Mouse (Mus musculus): ENCODE data around the gene Neurod6. TPM values are rescaled to one million over a fixed set of nuclear protein-coding genes. Genes with fewer than 3 reads are reported as not detected.
A peak's percentile ranks its signal among the peaks of the same experiment; 100 is the strongest.
"Not testable (repeated sequence)": the region's sequence is repeated elsewhere in the genome, so short reads cannot be mapped to it uniquely, and the experiment has no call there.

Neurod6 gene
- total RNA-seq (2021) = not detected
- long read RNA-seq, experiment 1 = 0 reads
- long read RNA-seq, experiment 2 = 0 reads

DNA sequence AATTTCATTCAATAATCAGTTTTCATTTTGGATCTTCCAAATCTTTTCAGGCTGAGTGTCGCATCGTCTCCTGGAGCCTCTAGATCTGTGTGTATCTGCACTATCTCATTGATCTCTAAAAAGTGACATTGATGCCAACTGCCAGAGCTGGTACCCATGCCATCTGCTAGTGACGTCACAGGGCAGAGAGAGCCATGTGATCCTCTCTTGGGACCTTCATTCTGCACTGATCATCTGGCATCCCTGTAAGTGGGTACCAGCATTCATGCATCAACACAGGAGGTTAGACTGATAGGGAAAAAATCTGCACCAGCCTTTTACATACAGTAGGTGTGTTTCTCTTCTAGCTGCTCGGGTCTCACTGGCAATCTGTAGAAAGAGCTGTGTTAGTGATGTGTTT lies at the start of gene Neurod6:
Gene Neurod6 (minus strand): TSS at position 290 of the 400 bp plus-strand sequence.
- no peak for DNase-seq (ENCODE audit: low spot score in 2 of 2)

DNA sequence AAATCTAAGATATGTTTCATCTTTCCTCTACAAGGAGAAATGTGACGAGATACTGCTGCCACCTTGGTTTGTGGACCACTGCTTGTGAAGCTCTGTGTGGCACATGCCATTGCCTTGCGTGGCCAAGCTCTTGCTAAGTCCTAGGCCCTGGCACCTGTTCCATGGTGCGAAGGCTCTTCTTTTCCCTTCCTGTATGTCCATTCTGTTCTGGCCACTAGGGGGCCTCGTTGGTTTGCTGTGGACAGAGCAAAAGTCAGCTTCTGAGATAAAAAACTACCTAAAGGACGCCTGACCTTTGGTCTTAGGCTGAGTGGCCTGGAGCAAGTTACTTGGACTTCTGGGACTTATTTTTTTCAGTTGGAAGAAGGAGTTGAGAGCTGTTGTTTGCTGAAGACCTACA lies 36.1 kb upstream of the Neurod6 start:
- DNase-seq (ENCODE audit: low spot score in 2 of 2) = peak; percentile 36 to 65

DNA sequence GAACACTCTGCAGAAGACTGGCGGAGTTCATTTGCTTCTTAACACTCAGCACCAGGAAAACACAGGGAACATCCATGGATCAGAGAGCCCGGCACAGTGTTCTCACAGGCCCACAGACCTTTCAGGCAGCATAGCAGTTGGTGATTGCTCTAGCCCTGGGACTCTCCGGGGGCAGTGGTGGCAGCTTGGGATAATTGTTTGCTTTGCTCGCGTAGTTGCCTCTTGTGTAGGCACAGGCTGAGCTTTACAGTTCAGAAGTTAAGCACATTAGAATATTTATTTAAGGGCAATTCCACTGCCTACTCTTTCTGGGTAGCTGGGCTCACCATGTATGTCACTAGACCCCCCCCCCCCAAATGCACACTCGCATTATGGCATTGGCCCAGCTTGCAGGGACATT lies 34.4 kb upstream of the Neurod6 start:
- no peak for DNase-seq (ENCODE audit: low spot score in 2 of 2)

DNA sequence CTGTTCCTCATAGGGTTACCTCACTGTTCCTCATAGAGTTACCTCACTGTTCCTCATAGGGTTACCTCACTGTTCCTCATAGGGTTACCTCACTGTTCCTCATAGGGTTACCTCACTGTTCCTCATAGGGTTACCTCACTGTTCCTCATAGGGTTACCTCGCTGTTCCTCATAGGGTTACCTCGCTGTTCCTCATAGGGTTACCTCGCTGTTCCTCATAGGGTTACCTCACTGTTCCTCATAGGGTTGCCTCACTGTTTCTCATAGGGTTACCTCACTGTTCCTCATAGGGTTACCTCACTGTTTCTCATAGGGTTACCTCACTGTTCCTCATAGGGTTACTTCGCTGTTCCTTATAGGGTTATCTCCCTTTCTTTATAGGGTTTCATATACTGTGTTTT lies 29.9 kb upstream of the Neurod6 start:
- DNase-seq (ENCODE audit: low spot score in 2 of 2) = not testable (repeated sequence)

DNA sequence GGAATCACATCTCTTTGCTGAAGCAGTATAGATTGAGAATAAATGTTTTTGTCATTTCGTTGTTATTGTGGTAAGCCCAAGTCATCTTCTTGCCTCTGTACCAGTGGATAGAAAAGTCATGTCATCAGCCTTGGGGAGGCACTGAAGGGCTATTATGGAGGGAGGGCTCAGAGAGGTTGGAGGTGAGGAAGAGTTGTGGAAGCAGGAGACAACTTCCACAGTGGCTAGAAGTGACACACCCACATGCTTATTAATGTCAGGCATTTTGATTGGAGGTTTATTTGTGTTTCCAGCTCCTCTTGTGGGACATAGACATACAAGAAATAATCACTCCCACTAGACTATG lies 23.7 kb upstream of the Neurod6 start:
- DNase-seq (ENCODE audit: low spot score in 2 of 2) = no peak

DNA sequence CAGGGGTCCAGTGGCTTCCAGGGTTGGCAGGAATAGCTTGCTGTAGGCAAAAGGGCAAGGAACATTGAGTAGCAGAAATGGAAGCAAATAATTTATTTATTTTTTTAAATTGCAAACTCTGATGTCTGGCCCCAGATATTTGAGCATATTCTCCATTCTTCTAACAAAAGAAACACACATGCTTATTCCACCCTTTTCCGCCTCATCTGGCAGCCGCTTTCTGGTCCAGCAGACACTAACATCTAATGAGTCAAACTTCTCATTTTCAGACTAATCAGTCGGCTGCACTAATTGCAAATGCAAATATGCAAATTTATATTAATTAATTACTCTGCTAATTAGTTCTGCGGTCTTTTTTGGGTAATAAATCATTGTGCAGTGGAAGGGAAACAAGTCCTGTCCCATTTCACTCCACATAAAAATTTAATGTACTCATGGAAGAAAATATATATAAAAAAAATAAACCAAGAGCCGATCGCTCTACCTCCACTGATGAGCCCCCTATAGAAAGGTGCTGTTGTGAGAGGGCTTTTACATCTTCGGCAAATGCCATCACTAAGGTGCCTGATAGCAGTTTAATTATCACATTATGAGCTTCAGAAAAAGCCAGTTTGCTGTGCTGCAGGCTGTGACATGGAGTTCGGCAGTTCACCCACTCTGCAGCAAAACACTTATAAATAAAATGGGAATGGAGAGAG lies 23.1 kb upstream of the Neurod6 start:
- no peak for DNase-seq (ENCODE audit: low spot score in 2 of 2)

DNA sequence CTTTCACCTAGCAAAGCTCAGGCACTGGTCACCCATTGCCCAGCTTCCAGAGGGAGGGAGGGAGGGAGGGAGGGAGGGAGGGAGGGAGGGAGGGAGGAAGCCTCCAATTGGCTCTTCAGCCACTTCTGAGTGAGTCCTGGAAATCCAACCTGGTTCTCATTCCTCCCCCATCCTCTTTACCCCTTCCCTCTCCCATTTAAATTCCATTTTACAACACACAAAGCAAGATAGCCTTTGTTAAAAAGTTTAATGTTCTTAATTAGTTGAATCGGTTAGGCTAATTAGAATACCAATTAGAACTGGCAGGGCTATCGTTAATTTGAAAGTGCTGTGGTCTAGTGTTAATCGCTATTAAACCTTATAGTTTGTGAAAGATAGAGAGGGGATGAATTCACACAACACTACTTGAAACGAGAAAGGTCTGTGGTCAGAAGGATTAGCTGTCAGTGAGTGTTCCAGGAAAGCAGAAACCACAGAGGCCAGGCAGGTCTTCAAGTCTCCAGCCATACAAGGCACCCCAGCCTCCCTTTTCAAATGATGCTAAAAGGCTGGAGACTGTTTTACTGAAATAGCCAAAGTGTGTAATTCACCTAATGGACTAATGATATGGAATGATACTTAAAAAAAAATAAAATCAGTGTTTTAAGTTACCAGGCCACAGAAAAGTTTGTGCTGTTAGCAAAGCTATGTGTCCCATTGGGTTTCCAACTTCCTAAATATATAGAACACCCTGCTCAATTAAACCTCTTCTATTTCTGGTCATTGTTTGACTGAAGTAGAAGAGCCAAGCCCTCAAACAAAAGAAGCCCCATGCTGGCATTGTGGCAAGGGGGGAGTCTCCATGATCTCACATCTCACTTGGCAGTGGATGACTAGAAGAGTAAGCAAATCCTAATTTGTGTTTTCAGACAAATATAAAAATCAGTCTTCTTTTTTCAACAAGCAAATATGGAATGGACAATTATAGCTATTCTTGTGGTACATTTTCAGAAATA lies 19.6 kb upstream of the Neurod6 start:
- DNase-seq (ENCODE audit: low spot score in 2 of 2) = no peak

DNA sequence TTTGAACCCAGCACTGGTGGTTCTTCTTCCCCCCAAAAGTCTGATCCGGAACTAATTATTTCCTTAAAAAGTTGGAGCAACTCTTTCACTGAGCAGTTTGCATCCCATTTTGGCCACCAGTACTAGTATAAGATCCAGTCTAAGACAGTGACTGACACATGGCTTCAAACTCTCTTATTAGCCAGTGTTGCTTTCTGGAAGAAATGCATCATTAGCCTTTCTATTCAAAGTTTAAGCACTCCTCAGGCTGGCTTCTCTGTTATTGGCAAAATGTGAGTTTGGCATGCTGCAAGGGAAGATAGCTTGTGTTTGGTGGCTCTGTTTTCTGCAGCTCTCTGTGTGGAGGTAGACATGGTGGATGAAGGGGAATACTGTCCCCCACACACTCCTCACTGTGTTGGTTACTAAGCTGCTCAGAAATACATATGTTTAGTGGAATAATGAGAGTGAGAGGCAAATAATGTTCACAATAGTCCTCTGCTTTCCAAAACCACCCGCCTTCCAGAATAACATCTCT lies 9.0 kb upstream of the Neurod6 start:
- DNase-seq (ENCODE audit: low spot score in 2 of 2) = no peak

DNA sequence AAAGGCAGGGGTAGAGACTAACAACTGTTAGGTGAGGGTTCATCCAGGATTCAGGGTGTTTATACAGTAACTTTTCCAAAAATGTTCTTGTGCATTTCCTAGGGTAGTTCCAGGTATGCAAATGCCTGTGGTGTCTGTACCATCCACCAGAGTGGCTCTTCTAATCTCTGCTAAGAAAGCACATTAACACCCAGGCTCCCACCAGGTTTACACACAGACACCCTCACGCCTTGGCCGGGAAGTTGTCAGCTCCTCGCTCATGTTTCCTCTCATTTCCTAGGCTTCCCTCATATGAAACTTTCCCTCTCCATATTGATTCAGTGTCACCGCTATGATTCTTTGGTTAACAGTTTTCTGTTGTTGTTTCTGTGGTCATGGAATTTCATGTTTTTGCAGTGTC lies 2.4 kb upstream of the Neurod6 start:
- DNase-seq (ENCODE audit: low spot score in 2 of 2) = no peak

DNA sequence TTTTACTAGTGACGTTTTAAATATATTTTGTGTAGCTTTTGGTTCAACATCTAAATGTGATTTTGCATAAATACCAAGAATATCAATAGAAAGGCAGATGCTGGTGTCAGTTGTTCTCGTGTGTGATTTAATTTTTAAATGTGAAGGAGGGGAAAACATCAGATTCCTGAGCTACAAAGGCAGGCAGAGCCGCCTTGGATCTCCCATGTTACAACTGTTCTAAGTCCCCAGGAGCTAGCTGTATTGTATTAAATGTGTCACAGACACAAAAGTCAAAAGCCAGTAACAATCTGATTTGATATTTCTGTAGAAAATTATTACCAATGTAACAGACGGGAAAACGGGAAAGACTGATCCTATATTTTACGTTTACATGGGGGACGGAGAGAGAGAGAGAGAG lies 1.8 kb upstream of the Neurod6 start:
- no peak for DNase-seq (ENCODE audit: low spot score in 2 of 2)

DNA sequence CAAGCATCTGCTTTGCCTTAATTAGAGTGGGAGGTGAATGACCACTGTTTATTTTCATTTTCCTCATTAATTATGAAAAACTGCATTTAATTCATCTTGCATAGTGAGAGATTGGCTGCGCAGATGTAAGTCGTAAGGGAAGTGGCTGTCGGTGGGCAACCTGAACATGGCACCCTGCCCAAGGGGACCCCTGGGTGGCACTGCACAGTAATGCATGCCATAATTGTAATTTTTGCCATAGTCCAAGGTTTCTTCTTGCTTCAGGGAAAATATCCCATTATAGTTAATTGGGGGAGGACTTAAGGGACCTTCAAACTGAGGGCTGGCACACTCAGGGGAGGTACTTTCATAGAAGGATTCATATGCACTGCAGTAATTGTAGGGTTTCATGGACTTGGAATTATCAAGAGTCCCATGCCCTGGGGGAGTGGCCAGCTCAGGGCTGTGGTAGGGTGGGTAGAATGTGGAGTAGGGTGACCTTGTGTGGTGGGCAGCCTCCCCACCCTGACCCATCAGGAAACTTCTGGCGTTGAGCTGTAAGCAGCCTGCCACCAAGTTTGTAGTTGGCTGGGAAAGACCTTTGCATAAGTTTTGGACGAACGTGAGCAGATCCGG lies 2.4 kb downstream of the Neurod6 start:
- DNase-seq (ENCODE audit: low spot score in 2 of 2) = no peak

DNA sequence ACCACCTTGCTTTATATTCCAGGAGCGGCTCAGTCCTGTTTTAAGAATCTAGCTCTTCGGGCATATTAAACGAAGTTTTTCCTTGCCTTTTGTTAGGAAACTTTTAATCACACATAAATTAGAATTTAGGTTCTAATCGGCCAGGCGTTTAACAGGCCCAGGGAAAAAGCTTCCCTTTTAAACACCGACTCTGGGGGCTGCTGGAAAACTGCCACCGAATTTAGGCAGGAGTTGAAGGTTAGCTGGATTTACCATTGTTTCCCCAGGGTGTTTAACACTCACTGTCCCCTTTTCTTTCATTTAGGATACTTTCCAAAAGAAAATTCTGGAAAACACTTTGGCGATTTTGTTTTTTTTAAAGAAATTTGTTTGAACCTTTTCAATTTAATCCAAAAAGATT lies 3.7 kb downstream of the Neurod6 start:
- DNase-seq (ENCODE audit: low spot score in 2 of 2) = no peak

DNA sequence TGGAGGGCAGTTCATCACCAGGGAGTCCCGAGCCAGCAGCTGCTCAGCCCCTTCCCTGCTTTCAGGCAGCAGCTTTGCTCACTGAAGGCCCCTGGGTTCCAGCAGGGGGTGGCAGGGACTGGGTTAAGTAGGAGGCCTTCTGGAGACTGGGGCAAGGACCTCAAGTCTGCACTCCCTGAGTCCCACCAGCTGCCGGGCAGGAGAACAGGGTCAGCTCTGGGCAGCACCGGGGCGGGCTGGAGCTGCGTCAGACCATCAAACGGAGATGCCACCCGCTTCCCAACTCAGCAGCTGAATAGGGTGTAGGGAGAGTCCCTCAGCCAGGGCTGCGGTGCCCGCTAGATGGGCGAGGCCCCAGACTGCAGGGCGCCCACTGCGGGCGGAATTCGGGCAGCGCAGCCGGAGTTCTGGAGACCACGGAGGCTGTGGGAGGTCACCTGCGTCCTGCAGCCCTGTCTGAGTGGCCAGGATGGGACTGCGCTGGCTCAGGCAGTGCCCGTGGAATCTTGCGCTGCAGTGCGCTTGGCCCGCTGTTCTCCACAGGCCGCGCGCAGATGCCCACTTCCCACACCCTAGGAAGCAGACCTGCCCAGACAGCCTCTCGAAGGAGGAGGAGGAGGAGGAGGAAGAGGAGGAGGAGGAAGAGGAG lies 4.3 kb downstream of the Neurod6 start:
- peak; percentile 19 to 26 for DNase-seq (ENCODE audit: low spot score in 2 of 2)

DNA sequence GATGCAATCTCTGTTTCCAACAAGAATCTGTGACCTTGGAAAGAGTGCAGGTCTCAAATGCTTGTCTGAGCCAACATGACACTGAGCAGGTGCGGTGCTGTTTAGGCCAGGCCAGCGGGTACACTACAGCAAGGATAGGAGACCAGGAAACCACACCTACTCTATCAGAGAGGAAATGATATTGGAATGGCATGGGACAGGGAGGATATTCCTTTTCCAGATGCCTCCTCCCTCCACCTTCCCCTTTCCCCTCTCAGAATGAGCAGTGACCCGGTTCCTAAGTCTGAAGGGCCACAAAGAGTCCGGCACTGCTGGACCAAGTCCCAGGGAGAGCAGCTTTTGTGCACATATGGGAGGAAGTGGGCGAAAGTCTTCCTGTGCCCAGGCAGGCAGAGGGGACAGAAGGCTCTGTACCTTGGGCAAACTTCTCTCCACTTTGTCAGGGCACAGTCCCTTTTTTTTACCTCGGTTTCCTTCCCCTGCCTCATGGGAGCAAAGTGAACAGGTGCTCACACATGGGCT lies 4.9 kb downstream of the Neurod6 start:
- no peak for DNase-seq (ENCODE audit: low spot score in 2 of 2)

DNA sequence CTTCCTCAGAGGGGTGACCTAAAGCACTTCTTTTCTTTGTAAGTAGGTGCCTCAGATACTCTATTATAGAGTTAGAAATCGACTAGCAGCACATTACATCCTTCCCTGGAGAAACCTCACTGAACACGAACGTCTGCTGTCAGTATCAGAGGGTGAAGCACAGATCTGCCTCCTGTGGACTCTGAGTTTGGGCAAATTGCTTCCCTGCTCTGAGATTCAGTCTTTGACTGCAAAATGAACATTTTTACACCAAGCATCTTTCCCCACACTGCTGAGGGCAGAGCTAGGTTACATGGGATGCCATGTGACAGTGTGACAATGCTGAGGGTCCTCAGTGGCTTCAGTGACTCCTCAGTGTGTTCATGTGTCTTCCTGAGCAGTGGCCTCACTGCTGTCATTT lies 13.3 kb downstream of the Neurod6 start:
- DNase-seq (ENCODE audit: low spot score in 2 of 2) = no peak

DNA sequence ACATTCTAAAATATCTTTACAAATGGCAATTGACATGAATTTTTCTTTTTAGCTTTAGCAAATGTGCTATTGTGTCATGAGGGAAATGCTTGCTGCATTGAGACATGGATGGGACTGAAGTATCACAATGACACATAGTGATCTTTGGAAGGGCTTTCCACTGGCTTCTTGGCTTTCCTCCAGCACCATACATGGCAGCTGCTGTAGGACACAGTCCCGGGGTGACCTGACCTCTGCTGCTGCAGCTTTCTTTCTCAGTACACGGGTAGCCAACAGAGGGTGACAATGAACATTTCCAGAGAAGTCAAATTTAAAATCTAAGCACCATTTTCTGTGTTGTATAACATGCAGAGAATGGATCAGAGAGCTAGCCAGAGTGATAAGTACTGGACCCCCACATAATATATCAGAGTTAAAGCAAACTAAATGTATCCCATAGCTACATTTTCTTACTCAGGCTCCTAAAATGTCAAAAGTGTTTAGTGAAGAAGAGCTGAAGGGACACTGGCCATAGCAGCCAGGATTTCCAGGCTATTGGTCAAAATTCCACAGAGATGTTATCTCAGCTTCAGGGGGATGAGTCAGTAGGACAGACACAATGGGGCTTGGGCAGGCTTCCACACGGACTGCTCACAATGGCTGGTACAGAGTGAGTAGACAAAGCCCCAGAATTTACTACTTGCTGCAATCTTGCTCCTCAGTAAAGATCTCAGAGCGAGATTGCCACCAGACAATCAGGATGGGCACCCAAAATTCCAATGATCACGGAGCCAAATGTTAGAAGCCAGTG lies 19.7 kb downstream of the Neurod6 start:
- no peak for DNase-seq (ENCODE audit: low spot score in 2 of 2)

DNA sequence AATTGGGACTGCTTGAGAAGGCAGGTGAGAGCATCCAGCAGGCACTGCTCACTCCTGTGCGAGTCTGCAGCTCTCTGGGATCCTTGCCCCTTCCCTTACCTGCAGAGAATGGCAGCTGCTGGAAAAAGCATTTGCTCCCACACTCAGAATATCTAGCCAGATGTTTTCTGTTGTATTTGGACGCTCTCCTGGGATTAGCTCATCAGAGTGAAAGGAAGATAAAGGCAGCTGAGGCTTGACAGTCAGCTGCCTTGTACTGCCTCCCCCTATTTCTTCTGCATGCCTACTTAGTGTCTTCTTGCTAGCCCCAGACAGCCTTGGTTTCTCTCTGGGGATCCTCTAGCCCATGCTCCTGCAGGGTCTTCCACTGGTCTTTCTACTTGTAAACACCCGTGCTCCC lies 31.1 kb downstream of the Neurod6 start:
- DNase-seq (ENCODE audit: low spot score in 2 of 2) = no peak

DNA sequence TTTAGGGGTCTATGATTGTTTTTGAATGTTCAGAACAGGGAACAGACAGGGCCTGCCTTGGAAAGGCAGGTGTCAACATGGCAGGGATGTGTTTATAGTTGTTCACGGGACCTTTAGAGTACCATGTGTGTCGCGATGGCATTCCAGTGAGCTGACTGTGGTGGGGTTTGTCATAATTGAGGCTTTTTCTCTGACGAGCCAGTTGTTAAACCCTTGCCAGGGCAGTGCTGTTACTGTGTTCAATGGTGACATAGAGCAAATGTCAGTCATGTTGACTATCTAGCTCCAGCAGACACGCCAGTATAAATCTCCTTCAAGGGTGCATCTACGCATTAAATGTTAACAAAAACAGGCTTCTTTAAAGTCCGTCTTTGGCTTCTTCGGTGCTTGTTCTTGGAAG lies 31.5 kb downstream of the Neurod6 start:
- DNase-seq (ENCODE audit: low spot score in 2 of 2) = no peak

DNA sequence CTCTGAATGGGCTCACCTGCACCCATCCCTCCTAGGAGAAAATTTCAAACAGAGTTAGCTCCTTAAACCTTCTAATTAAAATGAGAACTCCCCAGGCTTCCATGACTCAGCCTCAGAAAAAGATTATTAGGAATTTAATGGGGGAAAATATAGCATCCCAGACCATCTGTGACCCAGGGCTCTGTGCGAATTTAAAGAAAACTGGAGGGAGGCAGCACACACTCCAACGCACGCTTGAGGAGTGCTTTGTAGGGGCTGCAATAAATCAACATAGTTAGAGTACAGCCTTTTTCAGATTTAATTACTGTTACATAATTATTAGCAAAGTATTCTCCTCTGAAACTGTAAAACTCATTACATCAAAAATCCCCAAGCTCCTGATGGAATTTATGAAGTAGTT lies 32.2 kb downstream of the Neurod6 start:
- no peak for DNase-seq (ENCODE audit: low spot score in 2 of 2)

DNA sequence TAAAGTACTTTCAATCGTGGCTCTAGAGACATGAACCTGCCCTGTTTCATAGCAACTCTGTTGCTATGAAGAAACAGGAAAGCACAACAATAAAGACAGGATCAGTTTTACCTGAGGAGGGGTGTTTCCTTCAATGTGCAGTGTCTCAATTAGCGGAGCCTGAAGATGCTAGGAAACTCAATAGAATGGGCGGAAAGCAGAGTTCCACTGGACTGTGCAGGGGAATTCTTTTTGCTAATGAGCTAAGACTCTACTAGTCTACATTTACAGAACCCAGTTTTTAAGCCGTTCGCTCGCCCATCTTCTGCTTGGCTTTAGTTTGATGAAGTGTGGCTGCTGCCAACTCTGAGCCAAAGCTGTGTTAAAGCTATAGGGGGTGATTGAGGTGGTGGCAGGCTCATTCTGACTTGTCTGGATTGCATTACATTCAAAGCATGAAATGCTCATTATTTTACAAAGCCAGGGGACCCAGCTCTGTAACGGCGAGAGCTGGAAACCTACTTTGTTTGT lies 33.2 kb downstream of the Neurod6 start:
- DNase-seq (ENCODE audit: low spot score in 2 of 2) = no peak
